Mouse (Mus musculus) granulocyte monocyte progenitor cell, adult 5-6 weeks (primary cell): ENCODE results near the gene Cryab. TPM values are rescaled to one million over a fixed set of nuclear protein-coding genes. Genes with fewer than 3 reads are reported as not detected.

Source experiments
- ATAC-seq: replicated peaks from 2 replicates; pipeline ENCODE4 v1.8.0; 2016; ENCODE audit warnings: mild to moderate bottlenecking, moderate TSS enrichment, inconsistent platforms; ENCODE audit not compliant: poor library complexity, severe bottlenecking
- total RNA-seq, 2 experiments: library from RNA; stranded (forward) in 1 of 2; stranded (reverse) in 1 of 2; fragments of 200-712, 200-1000 nt in 1 of 2; fragments of >200 nt in 1 of 2; fragmentation: Nextera tagmentation in 1 of 2; gene quantifications; 2 replicates each; pipeline ENCODE4 v1.2.3; 2014 to 2017

Cryab gene
- total RNA-seq, 2 experiments from 2014 or later = not detected

GRCm38 (mm10) chr9:50740867-50741784, 10.0 kb upstream of the Cryab start:
- no peak for ATAC-seq

GRCm38 (mm10) chr9:50742261-50742660, 8.9 kb upstream of the Cryab start:
- no peak for ATAC-seq

DNA sequence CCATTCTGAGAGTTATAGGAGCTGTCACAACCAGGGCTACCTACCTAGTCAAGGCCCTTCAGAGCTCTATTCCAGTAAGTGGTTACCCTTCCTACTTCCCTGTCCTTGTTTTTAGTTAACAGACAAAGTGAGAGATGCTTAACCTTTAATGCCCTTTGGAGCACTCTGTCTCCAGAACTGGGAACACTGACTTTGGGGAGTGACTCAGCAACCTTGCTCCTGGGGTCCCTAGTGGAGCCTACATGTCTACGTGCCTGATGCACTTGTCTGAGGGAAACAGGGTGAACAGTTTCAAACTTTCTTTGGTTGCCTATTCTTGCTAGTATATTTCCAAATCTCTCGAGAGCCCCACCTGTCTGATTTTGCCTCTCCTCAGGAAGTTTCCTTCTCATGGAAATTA, 8.4 kb upstream of the Cryab start:
- ATAC-seq = no peak

GRCm38 (mm10) chr9:50745806-50746205, 5.3 kb upstream of the Cryab start:
- no peak for ATAC-seq

DNA sequence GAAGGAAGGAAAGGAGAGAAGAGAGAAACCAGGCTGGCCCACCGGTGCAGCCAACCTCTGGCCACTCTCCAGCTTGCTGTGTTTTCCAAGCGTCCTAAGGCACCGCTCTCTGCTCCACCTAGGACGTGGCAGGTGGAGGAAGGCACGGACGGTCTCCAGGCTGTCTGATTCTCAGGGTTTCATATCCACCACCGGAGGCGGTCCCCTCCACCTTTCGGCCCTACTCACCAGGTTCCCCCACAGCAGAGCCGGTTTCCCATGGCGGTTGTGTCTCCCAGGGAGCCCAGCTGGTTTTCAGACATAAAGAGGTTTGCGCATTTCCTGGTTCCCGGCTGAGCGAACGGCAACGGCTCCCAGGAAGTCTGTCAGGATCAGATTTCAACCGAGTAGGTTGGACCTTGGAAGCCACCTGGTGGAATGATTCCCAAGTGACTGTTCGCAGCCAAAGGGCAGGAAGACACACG, 4.9 kb upstream of the Cryab start, which contains the start of gene 2310030G06Rik:
Gene 2310030G06Rik (minus strand): TSS at position 323 of the 464 bp plus-strand sequence.
- ATAC-seq = peak; percentile 44

GRCm38 (mm10) chr9:50750706-50751105, 419 bp upstream of the Cryab start:
- no peak for ATAC-seq

DNA sequence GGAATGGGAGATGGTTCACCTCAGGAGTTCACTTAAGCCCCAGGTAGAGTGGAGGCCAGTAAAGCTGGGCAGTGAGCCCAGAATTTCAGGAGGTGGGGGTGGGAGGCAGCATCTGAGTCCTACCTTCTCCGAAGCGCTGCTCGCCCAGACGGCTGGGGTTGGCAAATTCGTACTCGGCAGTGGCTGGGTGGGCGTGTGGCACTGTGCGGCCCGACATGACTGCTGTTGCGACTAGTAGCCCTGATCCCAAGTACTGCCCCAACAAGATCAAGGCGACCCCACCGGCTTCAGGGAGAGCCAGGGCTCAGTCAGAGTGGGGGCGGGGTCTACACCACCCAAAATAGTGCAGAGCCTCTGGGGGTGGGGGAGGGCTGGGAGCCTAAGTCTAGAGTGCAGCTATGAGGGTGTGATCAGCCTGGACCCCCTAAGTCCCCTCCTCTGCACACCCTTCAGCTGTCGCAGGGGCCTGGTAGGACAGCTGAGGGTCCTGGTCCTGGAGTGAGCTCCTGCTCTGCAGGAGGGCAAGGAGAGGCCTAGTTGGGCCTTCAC, 1.0 kb downstream of the Cryab start, which contains the start of gene Hspb2:
Gene Hspb2 (minus strand): TSS at position 301 of the 549 bp plus-strand sequence.
- no peak for ATAC-seq

DNA sequence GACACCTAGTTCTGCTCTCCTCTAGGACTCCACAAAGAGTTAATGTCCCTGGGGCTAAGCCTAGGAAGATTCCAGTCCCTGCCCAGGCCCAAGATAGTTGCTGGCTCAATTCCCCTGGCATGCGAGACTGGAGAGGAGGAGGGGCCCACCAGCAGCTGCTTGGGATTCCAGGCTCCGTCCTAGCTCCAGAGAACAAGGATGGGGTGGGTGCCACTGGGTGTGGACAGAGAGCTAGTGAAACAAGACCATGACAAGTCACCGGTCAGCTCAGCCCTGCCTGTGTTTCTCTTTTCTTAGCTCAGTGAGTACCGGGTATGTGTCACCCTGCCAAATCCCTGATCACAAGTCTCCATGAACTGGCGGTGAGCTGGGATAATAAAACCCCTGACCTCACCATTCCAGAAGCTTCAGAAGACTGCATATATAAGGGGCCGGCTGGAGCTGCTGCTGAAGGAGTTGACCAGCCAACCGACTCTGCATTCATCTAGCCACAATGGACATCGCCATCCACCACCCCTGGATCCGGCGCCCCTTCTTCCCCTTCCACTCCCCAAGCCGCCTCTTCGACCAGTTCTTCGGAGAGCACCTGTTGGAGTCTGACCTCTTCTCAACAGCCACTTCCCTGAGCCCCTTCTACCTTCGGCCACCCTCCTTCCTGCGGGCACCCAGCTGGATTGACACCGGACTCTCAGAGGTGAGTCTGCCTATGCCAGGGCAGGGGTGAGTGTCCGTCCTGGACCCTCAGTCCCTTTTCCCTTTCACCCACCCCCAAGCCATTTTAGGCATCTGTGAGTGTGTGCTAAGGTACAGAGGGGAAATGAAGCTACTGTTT, 1.9 kb downstream of the Cryab start:
- ATAC-seq = no peak

GRCm38 (mm10) chr9:50753947-50754346, 2.8 kb downstream of the Cryab start:
- ATAC-seq = no peak

GRCm38 (mm10) chr9:50756711-50757110, 5.6 kb downstream of the Cryab start:
- no peak for ATAC-seq

DNA sequence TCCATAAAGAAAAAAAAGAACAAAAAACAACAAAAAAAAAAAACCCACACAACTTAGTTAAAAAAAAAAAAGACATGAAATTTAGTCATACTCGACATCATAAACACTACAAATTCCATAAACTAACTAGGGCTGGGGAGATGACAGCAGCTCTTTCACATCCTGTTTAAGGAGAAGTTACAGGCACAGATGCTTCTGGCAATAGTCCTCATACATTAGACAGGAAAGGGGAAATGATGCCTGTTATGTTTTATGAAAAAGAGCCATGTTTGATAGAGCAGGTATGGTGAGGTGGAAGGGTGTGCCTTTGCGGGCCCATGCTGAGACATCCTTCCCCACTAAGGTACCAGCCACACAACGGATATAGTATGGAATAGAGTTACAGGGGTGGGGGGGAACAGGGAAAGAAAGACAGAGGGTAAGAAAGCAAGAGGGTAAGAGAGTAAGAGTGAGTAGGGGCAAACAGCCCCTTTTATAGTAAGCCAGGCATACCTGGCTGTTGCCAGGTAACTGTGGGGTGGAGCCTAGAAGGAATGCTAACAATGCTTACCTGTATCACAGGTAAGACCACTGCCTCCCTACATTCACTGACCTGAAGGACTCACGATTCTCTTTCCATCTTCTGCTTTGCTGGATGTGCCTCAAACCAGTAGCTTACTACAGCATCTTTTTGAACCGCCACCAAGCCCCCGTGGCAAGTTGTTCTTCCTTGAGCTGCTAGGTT, 10.6 kb downstream of the Cryab start:
- ATAC-seq = peak; percentile 96

- ATAC-seq = no peak
These were observed 12.2 kb downstream of the Cryab start for GRCm38 (mm10) chr9:50763331-50763730.

DNA sequence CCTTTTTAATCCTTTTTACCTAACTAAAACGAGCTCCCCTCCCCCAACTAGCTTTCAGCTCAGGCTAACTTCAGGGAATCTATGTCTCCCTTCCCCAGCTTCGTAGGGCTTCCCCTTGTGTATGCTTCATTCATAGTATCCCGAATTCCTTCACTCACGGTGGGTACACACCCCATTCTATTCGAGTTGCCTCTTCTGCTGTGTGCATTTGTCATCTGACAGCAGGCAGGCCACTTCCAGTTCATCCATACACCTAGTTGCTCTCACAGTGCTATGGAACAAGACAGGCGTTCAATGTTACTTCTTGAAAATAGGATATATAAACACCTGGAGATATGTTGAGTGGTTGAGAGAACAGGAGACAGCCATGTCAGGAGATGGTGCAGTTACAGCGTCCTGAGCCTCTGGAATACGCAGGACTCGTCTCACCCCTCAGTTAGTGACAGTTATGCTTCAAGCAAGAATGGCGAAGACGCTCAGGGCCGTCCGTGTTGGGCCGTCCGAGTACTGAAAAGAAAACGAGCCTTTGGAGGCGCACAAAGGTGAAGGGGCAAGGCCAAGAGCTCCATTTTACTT, 16.5 kb downstream of the Cryab start:
- 0 out of 2 replicates have a peak, but pooled peaks have one; percentile 8 for ATAC-seq

DNA sequence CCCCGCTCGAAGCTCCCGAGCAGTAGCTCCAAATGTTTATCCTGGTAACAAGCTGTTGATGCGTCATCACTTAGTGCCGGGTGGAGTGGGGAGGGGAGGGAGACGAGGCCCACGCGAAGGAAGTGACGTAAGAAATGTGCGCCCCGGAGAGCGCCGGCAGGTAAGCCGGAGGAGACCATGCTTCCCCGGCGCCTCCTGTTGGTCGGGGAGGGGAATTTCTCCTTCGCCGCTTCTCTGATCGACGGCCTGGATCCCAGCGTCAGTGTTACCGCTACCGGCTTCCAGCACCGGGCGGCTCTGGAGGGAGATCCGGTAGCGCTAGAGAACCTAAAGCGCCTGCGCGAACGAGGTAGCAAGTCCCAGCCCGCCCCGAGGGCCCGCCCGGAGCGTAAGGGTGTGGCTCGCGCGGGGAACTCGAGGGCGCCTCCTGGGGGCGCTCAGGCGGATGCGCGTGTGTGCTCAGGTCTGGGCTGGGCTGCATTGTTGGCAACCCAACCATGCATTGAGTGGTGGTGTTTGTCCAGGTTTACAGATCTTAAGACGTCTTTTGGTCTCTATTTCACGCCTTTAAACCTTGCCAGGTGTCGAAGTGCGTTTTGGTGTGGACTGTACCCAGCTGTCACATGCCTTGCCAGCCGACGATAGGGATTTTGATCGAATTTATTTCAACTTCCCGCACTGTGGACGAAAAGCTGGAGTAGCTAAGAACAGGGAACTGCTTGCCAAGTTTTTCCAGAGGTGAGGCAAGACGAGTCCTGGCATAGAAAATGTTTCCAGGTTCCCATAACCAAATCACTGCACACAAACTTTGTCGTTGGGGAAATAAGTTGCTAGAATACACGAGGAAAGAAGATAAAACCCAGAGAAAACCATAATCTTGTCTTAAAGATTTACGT, 17.2 kb downstream of the Cryab start, which contains the start of gene Fdxacb1:
Gene Fdxacb1 (plus strand): TSS at position 130 of the 896 bp plus-strand sequence.
- peak; percentile 97 for ATAC-seq

- ATAC-seq = no peak
These were observed 18.9 kb downstream of the Cryab start for GRCm38 (mm10) chr9:50770011-50770410.

DNA sequence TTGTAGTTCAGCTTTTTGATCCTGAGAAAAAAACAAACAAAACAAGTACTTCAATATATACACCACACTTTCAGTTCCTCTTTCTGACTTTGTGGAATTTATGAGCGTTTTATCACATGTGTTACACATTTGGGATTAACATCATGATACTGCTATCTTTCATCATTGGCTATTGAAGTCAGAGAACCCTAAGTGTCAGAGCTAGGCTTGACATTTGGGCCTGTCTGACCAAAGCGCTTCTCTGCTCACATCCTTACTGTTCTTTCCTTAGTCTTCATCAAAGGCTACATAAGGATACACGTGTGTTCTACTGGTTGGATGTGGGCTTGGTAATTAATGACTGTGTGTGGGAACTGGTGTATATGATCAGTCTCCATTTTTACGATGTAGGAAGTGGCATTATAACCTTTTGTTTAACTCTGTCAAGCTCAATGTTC, 22.9 kb downstream of the Cryab start:
- peak; percentile 83 for ATAC-seq

- ATAC-seq = peak; percentile 68
These were observed 24.0 kb downstream of the Cryab start, which contains the start of the genes Alg9 and 1110032A03Rik for GRCm38 (mm10) chr9:50774991-50775612. Gene Alg9, plus strand, starts transcription at chr9:50775019. Gene 1110032A03Rik, minus strand, starts transcription at chr9:50775520.

GRCm38 (mm10) chr9:50775662-50776126, 24.6 kb downstream of the Cryab start:
- ATAC-seq = no peak
